Mouse (Mus musculus): ENCODE measurements around the gene Gm15056. TPM values are rescaled to one million over a fixed set of nuclear protein-coding genes. Genes with fewer than 3 reads are reported as not detected.

Gene Gm15056
- not detected in 2 replicates for total RNA-seq (2017)

DNA sequence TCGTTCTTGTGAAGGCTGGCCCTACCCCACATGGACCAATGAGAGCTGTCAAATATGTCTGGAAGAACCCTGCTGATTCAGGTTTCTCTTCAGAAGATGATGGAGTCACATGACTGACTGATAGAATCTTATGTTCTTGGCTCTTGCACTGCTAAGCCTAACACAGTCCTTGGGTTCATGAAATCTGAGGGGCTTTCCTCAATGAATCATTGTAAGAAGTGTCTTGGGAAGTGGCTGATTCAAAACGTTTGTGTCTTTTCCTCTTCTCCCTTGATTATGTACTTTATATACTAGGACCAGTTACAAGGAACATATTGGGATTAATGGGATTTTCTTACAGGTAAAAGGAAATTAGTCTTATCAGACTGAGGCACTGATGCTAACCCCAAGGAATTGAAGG is at the start of gene Gm15056:
Gene Gm15056, minus strand, starts transcription at position 101 of the 400 bp plus-strand sequence.
- ATAC-seq (replicated peaks in 1 of 2; ENCODE audit: insufficient read depth in 1 of 2, low FRiP score in 2 of 2, low TSS enrichment in 1 of 2, low read depth in 1 of 2, poor library complexity in 2 of 2, severe bottlenecking in 2 of 2), result no peak

DNA sequence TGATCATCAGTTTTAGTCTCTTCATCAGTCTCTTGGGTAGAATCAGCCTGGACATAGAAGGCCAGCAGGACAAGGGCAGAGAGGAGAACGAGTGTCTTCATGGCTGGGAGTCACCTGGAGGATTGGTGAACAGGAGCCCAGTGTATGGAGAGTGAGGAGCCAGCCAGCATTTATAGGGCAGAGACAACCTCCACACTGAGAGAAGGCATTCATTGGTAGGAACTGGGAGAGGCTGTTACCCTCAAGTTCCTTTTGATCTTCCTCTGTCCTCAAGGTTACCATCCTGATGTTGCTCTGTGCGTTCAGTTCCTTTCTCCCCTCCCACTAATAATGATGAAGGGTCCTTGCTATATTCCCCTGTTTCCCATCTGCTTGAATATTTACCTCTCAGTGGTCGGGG is 42.2 kb upstream of the Gm15056 start, which contains the start of gene AY761185:
Gene AY761185, minus strand, starts transcription at position 101 of the 400 bp plus-strand sequence.
- no peak for ATAC-seq (replicated peaks in 1 of 2; ENCODE audit: insufficient read depth in 1 of 2, low FRiP score in 2 of 2, low TSS enrichment in 1 of 2, low read depth in 1 of 2, poor library complexity in 2 of 2, severe bottlenecking in 2 of 2)

DNA sequence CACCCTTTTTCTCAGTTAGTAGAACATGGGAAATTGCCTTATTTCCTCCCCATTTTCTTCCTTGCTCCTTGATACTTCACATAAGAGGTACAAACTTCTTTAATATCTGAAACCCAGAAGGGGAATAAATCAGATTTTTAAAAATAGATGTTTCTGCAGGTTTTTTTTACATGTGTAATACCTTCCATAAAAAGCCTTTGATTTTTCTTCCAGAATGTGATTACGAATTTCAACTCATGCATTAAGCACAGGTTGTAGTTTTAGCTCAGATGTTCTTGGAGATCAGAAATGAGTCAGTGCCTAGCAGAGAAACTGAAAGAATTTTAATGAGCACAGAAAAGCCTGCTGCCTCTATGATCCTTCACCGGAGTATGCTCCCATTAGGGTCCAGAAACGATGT is 19.5 kb upstream of the Gm15056 start, which contains the start of gene Gm6040:
Gene Gm6040, minus strand, starts transcription at position 101 of the 400 bp plus-strand sequence.
- no peak for ATAC-seq (replicated peaks in 1 of 2; ENCODE audit: insufficient read depth in 1 of 2, low FRiP score in 2 of 2, low TSS enrichment in 1 of 2, low read depth in 1 of 2, poor library complexity in 2 of 2, severe bottlenecking in 2 of 2)

DNA sequence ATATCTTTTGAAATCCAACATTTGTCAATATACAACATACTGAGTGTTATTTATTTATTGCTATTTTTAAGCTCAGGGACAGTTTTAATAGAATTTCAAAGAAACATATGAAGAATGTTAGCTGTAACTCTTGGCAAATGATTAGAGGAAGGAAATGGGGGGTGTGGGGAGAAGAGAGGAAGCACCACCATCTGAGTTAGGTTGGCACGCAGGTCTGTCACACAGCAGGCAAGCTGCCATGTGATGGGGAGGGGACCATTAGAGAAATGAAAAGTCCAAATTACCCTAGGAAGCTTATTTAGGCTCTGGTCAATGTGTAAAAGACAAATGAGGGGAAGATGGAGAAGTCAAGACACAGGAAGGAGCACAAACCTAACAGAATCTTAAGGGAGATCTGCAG is 9.9 kb upstream of the Gm15056 start:
- no peak; a peak in 1 of 4 replicates for ATAC-seq (replicated peaks in 1 of 2; ENCODE audit: insufficient read depth in 1 of 2, low FRiP score in 2 of 2, low TSS enrichment in 1 of 2, low read depth in 1 of 2, poor library complexity in 2 of 2, severe bottlenecking in 2 of 2)

DNA sequence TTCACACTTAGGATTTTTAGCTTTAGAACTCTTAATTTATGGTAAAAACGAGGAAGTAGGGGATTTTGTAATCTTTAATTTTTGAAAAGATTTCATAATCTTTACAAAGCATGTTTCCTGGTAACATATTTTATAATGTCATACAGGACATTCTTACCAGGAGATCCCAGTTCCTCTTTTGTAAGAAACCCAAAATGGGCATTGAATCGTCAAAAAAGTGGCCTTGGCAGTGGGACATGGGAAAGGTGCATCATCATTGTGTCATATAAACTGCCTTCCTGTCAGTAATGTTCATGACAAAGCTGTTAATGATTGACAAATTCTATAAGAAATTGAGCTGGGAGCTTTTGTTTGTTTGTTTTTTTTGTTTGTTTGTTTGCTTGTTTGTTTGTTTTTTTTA is 5.8 kb upstream of the Gm15056 start:
- peak; percentile 42 to 66; a peak in 3 of 4 replicates for ATAC-seq (replicated peaks in 1 of 2; ENCODE audit: insufficient read depth in 1 of 2, low FRiP score in 2 of 2, low TSS enrichment in 1 of 2, low read depth in 1 of 2, poor library complexity in 2 of 2, severe bottlenecking in 2 of 2)

DNA sequence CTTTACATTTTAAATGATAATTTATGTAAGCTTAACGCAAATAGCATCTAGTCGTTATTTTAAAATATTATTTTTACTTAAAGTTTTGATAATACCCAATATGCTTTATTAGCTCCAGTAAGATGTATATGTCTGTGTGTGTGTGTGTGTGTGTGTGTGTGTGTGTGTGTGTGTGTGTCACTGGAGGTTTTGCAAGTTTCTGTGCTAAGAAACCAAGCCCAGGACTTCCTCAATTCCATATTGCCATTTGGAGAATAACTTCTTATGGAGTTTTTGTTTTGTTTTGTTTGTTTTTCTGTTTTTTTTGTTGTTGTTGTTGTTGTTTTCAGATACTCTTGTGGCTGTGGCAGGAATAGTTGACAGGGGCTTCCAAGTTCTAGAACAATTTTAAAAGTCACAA is 4.7 kb upstream of the Gm15056 start:
- ATAC-seq (replicated peaks in 1 of 2; ENCODE audit: insufficient read depth in 1 of 2, low FRiP score in 2 of 2, low TSS enrichment in 1 of 2, low read depth in 1 of 2, poor library complexity in 2 of 2, severe bottlenecking in 2 of 2), result no peak

DNA sequence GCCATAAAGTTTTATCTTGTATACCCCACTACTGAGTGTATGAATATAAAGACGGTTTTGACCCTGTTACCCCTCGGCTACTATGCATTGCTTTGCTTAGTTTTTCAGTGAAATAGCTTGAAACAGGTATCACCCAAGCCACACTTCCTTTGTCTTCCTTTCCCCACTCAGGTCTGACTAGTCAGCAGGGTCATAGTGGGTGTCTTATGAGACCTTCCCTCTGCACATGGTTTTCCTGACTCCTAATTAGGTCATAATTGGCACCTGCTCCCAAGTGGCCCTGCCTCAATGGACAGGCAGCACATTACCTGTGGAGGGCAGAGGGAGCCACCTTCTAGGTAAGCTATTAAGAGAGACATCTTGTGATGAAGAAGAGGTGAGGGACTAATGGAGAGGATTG is 10.1 kb downstream of the Gm15056 start, which contains the start of gene Defb33:
Gene Defb33, plus strand, starts transcription at position 301 of the 400 bp plus-strand sequence.
- no peak for ATAC-seq (replicated peaks in 1 of 2; ENCODE audit: insufficient read depth in 1 of 2, low FRiP score in 2 of 2, low TSS enrichment in 1 of 2, low read depth in 1 of 2, poor library complexity in 2 of 2, severe bottlenecking in 2 of 2)

DNA sequence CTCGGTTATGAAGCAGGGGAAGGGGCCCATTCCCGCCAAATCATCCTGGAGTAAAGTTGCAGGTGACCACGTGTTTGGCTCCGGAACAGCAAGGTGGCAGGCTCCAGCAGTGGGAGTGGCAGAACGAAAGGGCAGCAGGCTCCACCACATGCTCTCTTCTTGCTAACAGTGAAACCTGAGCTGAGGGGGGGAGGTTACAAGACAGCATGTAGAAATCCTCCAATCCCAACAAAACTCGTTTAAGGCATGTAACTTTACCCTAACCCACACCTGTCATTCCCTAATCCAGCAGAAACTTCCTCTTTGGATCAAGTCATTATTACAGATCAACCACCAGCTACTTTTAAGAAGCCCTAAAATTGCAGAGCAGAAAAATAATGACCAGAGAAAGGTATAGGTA is 27.8 kb downstream of the Gm15056 start:
- no peak for ATAC-seq (replicated peaks in 1 of 2; ENCODE audit: insufficient read depth in 1 of 2, low FRiP score in 2 of 2, low TSS enrichment in 1 of 2, low read depth in 1 of 2, poor library complexity in 2 of 2, severe bottlenecking in 2 of 2)

Other genes starting within 250 kb of the Gm15056 start
- not detected in 2 replicates for gene Defb33, start 10.0 kb downstream of the Gm15056 start, total RNA-seq (2017)
- gene Gm6040, start 19.4 kb upstream of the Gm15056 start, total RNA-seq (2017), result not detected in 2 replicates
- gene AY761185, start 42.1 kb upstream of the Gm15056 start, total RNA-seq (2017), result not detected in 2 replicates
- not detected in 2 replicates for gene Defa21, start 122.9 kb upstream of the Gm15056 start, total RNA-seq (2017)
- gene Defa23, start 152.4 kb upstream of the Gm15056 start, total RNA-seq (2017), result not detected in 2 replicates
- not detected in 2 replicates for gene Defa35, start 162.4 kb upstream of the Gm15056 start, total RNA-seq (2017)
- gene Defa25, start 181.8 kb upstream of the Gm15056 start, total RNA-seq (2017), result not detected in 2 replicates
- not detected in 2 replicates for gene Gm14851, start 193.4 kb upstream of the Gm15056 start, total RNA-seq (2017)
- gene Defa30, start 232.0 kb upstream of the Gm15056 start, total RNA-seq (2017), result not detected in 2 replicates